Mouse (Mus musculus) lung, adult 2 months (tissue): Measurements from ENCODE around the gene Upb1.

ENCODE experiments used
- CTCF ChIP-seq: fragments of 200-500 bp; IDR thresholded peaks from 2 replicates; pipeline ENCODE4 v1.5.1; 2011; ENCODE audit warnings: mild to moderate bottlenecking, low read length, control low read depth; ENCODE audit not compliant: insufficient read depth
- POLR2A ChIP-seq: fragments of 200-500 bp; IDR thresholded peaks from 2 replicates; pipeline ENCODE4 v1.6.1; 2011; ENCODE audit warnings: low read depth, mild to moderate bottlenecking, control low read depth, low read length, borderline replicate concordance; ENCODE audit errors: extremely low read depth

DNA sequence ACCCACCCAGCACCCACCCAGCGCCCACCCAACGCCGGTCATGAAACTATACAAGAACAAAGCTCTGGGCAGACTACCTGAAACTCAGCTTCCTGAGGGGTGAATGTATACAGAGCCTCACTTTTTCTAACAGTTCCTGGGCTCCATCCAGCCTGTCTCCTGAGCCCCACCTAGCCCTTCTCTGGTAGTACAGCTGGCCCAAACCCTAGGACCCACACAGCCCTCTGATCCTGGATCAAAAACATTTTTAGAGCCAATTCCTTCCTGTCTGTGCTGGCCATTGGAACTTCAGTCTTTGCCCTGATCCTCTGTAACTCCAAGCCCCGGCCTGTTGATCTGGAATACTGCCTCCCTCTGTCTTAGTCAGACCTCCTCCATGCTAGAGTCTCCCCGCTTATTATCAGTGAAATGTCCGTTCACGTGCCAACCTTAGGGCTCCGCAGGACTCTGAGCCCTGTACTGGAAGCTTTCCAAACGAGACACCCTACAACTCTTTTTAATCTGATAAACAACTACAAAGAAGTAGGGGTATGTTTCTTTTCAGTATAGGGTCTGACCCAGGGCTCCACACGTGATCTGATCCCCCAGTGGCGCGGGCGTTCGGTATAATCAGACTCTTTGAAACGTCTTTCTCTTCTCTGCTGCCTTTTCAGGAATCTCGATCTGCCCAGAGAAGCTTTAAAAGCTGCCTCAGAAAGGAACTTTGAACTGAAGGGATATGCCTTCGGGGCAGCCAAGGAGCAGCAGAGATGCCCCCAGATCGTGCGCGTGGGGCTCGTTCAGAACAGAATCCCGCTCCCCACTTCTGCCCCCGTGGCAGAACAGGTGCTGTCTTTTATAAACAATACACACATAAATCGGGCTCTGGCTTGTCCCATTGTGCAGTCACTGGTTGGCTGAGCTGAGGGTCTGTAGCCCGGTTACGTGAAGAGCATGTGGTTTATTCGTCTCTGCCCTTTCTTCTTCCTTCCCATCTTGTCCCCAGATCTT, 11.5 kb downstream of the Upb1 start:
- TF ChIP-seq CTCF = no peak
- no peak for TF ChIP-seq POLR2A
